Mouse (Mus musculus): ENCODE results near the gene Adgrg3. TPM values are rescaled to one million over a fixed set of nuclear protein-coding genes. Genes with fewer than 3 reads are reported as not detected.

Gene Adgrg3
- total RNA-seq, 2 experiments from 2014 or later: 0.23 to 0.32 TPM

DNA sequence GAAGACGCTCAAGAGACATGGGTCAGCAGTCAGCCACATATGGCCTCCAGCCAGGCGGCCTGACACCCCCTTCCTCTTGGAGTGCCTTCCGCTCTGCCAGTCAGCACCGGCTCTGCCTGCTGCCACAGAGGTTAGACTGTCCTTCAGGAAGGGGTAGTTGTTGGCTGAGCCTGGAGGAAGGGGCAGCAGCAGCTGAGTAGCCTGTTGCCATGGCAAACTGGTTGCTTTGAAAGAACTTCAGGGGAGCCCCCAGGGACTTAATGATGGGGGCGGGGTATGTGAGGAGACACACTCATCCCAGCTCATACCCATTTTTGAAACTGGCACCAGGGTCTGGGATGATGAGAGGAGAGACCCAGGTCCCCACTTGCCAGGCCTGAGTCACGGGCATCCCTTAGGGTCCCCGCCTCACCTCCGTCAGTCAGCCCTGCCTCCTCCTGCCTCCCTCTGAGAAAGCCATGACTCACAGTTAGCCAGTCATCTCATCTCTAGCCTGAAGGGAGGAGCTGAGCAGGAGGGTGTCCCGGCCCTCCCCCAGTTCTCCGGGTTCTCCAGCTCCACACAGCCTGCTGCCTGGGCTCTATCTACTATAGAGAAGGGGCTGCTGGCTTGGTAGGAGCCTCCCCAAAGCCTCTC is 33.5 kb upstream of the Adgrg3 start:
- intact Hi-C loops (cut with DNase I): loop anchor here (2.0 kb wide), 1 partner anchor 15 kb away; no protein-coding TSS in a partner anchor
- Histone ChIP-seq H3K27ac (peak overlapping the region; percentile 82), H3K4me3 (peak overlapping the region; percentile 46)
- no peak for TF ChIP-seq CTCF (IDR thresholded peaks at IDR 0.05)
- DNase-seq (ENCODE audit: extremely low spot score in 1 of 2, low spot score in 2 of 2): peak; percentile 57 to 64

DNA sequence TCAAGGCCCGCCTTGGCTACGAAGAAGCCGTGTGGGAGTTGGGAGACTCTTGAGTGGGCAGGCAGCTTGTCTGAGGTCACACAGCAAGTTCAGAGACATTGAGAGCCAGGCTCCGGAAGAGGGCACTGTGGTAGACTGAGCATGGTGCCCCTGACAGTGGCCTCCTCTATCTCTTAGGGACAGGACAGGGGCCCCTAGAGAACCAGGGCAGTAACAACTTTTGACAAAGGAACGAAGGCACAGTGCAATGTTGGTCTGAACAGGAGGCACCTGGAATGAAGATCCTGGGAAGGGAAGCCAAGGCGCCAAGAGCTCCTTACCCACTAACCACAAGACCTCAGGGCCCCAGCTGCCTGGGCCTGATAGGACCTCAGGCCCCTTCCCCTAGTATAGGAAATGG is 32.5 kb upstream of the Adgrg3 start:
- H3K4me3 ChIP-seq: peak overlapping the region; percentile 46
- peak overlapping the region; percentile 82; the same call in 1 of the 2 replicates for H3K27ac ChIP-seq
- DNase-seq (ENCODE audit: extremely low spot score in 1 of 2, low spot score in 2 of 2): no peak
- intact Hi-C loops (cut with DNase I): loop anchor here (2.0 kb wide), 1 partner anchor 14 kb away; no protein-coding TSS in a partner anchor
- peak; percentile 25 for TF ChIP-seq CTCF (IDR thresholded peaks at IDR 0.05)

DNA sequence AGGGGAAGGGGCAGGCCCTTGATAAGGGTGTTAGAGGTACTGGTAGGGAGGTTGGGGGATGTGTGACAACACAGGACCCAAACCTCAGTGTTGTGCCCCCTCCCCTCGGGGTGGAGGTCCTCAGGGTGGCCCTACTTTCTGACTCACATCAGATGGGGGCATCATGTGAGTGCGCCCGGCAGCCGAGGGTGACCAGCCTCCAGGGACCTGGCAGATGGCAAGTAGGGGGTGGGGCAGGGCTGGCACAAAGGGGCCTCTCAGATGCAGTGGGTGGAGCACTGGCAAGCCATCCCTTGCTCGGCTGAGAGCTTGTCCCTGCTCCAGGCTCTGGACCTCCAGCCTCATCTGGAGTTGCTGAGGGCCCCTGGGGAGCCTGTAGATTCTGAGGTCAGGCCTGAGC is 30.8 kb upstream of the Adgrg3 start:
- DNase-seq (ENCODE audit: extremely low spot score in 1 of 2, low spot score in 2 of 2): peak; percentile 45 to 65
- intact Hi-C loops (cut with DNase I): no loop called here
- Histone ChIP-seq H3K4me3 (peak overlapping the region; percentile 24), H3K27ac (peak overlapping the region; percentile 47; the same call in 1 of the 2 replicates)
- TF ChIP-seq CTCF (IDR thresholded peaks at IDR 0.05): no peak

- intact Hi-C loops (cut with DNase I): no loop called here
- Histone ChIP-seq H3K4me3 (no peak overlapping the region), H3K27ac (no peak overlapping the region; the same call in 1 of the 2 replicates)
- TF ChIP-seq CTCF (IDR thresholded peaks at IDR 0.05): no peak
- no peak for DNase-seq (ENCODE audit: extremely low spot score in 1 of 2, low spot score in 2 of 2)
Observed at GRCm38 (mm10) chr8:94987553-94987952, 29.9 kb upstream of the Adgrg3 start.

GRCm38 (mm10) chr8:94988619-94989018 is 28.9 kb upstream of the Adgrg3 start:
- TF ChIP-seq CTCF (IDR thresholded peaks at IDR 0.05): no peak
- intact Hi-C loops (cut with DNase I): no loop called here

DNA sequence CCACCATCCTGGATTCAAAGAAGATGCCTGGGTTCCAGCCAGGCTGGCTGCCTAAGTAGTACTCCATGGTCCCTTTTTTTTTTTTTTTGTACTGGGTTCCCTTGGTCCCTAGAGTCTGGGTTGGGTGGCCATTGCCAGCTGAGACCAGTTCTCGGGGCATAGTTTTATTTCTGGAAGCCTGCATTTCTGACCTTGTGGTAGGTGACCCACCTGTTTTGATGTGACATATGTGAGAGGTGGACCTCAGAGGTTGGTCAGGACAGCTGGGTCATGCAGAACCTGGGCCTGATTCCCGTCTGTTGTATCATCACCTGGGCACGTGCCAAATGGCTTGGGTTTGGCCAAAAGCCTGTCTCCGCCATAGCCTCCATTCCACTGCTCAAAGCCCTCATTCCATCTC is 27.8 kb upstream of the Adgrg3 start:
- intact Hi-C loops (cut with DNase I): no loop called here
- H3K27ac ChIP-seq: no peak overlapping the region
- TF ChIP-seq CTCF (IDR thresholded peaks at IDR 0.05): no peak
- no peak overlapping the region for H3K4me3 ChIP-seq
- DNase-seq (ENCODE audit: extremely low spot score in 1 of 2, low spot score in 2 of 2): no peak

More at GRCm38 (mm10) chr8:94988619-94989018, 28.9 kb upstream of the Adgrg3 start:
- Histone ChIP-seq H3K4me3 (no peak overlapping the region), H3K27ac (no peak overlapping the region)
- no peak for DNase-seq (ENCODE audit: extremely low spot score in 1 of 2, low spot score in 2 of 2)

- Histone ChIP-seq H3K27ac (peak overlapping the region; percentile 85), H3K4me3 (no peak overlapping the region)
- no peak for TF ChIP-seq CTCF (IDR thresholded peaks at IDR 0.05)
- intact Hi-C loops (cut with DNase I): no loop called here
- DNase-seq (ENCODE audit: extremely low spot score in 1 of 2, low spot score in 2 of 2): no peak
Observed at GRCm38 (mm10) chr8:94990598-94991453, 26.7 kb upstream of the Adgrg3 start.

DNA sequence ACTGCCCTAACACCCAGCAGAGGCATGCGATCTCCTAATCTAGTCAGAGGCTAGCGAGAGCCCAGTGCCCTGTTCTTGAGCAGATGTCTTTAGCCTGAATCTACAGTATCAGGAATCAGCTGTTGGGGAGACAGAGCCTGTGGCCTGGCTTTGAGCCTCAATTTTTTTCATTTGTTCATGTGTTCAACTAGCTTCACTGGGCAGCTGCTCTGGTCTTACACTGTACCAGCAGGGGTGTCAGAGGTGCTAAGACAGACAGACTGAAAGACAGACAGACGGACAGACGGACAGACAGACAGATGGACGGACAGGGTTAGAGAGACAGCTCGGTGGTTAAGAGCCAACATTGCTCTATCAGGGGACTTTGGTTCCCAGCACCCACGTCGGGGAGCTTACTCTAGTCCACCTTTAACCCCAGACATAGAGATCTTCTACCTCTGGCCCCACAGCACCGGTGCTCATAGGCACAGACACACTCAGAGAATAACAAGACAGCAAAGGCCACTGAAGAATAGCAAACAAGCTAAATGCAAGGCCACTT is 26.0 kb upstream of the Adgrg3 start:
- no peak for TF ChIP-seq CTCF (IDR thresholded peaks at IDR 0.05)
- no peak for DNase-seq (ENCODE audit: extremely low spot score in 1 of 2, low spot score in 2 of 2)
- intact Hi-C loops (cut with DNase I): no loop called here
- Histone ChIP-seq H3K27ac (peak overlapping the region; percentile 85), H3K4me3 (no peak overlapping the region)

DNA sequence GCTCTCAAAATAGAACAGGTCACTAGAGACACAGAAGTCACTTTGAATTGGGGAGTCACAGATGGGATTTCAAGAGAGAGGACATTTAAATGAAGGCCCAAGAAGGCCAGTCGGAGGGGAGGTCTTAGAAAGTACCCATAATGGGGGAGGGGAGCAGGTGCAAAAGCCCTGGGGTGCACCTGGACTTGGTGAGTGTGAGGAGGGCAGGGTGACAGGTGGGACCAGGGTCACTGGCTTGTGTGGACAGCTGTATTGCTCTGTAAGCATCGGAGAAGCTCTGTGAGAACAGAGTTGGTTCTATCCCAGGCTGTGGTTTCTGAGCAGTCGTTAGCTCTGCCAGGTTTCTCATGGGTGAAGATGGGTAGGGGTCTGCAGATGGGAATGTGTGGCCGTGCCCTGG is 25.5 kb upstream of the Adgrg3 start:
- Histone ChIP-seq H3K27ac (peak overlapping the region; percentile 85), H3K4me3 (no peak overlapping the region)
- DNase-seq (ENCODE audit: extremely low spot score in 1 of 2, low spot score in 2 of 2): no peak
- intact Hi-C loops (cut with DNase I): no loop called here
- no peak for TF ChIP-seq CTCF (IDR thresholded peaks at IDR 0.05)

DNA sequence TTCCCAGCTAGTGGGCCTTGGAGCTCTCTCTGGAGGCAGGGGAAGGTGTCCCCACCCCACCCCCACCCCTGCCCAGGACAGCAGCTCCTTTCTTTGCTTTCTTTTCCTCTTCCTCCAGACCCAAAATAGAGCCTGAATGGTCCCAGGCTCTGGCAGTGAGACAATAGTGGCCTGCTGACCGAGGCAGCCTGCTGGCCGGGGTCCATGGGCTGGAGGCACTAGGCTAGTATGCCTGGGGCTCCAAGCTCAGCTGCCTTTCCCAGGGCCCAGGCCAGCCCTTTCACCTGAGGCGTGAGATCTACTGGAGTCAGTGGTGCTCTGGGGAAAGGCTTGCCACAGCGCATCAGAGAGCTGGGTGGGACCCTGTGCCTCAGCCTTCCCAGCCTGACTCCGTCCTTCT is 25.0 kb upstream of the Adgrg3 start:
- DNase-seq (ENCODE audit: extremely low spot score in 1 of 2, low spot score in 2 of 2): peak; percentile 51 to 74
- no peak for TF ChIP-seq CTCF (IDR thresholded peaks at IDR 0.05)
- peak overlapping the region; percentile 85 for H3K27ac ChIP-seq
- H3K4me3 ChIP-seq: peak overlapping the region; percentile 2; the same call in 1 of the 2 replicates
- intact Hi-C loops (cut with DNase I): no loop called here

DNA sequence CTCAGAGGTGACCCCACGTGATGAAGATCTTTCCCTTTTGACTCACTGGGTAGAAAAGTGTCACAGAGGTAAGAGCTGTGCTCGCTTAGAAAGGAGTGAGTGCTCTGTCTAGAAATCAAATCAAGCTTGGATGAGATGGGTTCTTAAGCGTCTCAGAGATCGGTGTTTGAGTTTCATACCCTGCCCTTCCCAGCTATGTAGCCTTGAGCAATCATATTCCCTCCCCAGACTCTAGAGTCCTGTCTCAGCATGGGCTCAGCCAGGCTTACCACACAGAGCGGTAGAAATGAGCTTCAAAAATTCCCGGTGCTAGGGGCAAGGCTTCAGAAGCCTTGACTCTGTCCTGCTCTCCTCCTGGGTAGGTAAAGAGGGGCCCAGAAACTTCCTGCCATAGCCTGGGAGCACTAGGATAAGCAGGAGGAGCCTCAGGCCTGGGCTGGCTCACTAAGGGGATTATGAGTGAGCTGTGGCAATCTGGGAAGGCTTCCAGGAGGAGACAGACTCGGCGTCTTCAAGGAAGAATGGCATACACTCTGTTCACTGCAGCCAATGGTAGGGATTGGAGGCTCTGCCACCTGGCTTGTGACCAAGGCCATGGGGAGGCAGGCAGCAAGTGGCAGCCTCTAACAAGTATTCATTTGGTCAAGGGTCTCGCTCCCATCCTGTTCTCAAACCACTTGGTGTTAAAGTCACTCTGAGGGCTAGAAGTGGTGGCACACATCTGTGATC is 24.3 kb upstream of the Adgrg3 start:
- intact Hi-C loops (cut with DNase I): no loop called here
- Histone ChIP-seq H3K4me3 (peak overlapping the region; percentile 20), H3K27ac (peak overlapping the region; percentile 85)
- no peak for TF ChIP-seq CTCF (IDR thresholded peaks at IDR 0.05)
- DNase-seq (ENCODE audit: extremely low spot score in 1 of 2, low spot score in 2 of 2): no peak

Measured in left cerebral cortex, adult 2 months (tissue).